Mouse (Mus musculus): Measurements from ENCODE around the gene Smarcd1. TPM values are rescaled to one million over a fixed set of nuclear protein-coding genes. Genes with fewer than 3 reads are reported as not detected.

Gene Smarcd1
- total RNA-seq (2014; rRNA removed; ENCODE audit: low replicate concordance) (28.4 and 35.7 TPM in 2 replicates), polyA plus RNA-seq (2015; fragmentation: Nextera tagmentation; extraction: Ambion mirVana) (16.8 and 20.0 TPM in 2 replicates)

GRCm38 (mm10) chr15:99701999-99702900 is at the start of gene Smarcd1:
TSS of gene Smarcd1 (plus strand) at chr15:99702129.
- H3K9ac ChIP-seq (replicated peaks; ENCODE audit: low read depth, low read length) = peak within 1 kb of the TSS; percentile 97
- ATAC-seq (ENCODE audit: insufficient read depth, low read depth) = peak; percentile 87
- peak within 1 kb of the TSS; percentile 96 for H3K4me3 ChIP-seq (ENCODE audit: low read depth, low read length)
- peaks cover 31% of the 10 kb centered on the region for H3K4me1 ChIP-seq (ENCODE audit: control insufficient read depth, insufficient read depth)
- H3K36me3 ChIP-seq (replicated peaks; ENCODE audit: control insufficient read depth, insufficient read depth, low read length) = peaks cover 10% of the 10 kb centered on the region
- peak; percentile 94 for DNase-seq (ENCODE audit: low spot score)
- TF ChIP-seq EP300 (IDR thresholded peaks at IDR 0.05; ENCODE audit: low read depth) (peak; percentile 57; the same call in 1 of the 2 replicates), CTCF (IDR thresholded peaks at IDR 0.05; ENCODE audit: low read depth) (peak; percentile 83)
- peak within 1 kb of the TSS; percentile 99 for H3K27ac ChIP-seq (ENCODE audit: low read depth)
- WGBS = under 1% methylated on average over 62 of the region's 71 CpGs
- peak within 1 kb of the TSS; percentile 70 for H3K4me2 ChIP-seq (ENCODE audit: low read depth, low read length)
- no peaks in the 10 kb centered on the region for H3K9me3 ChIP-seq (replicated peaks; ENCODE audit: control insufficient read depth, low read length)
- H3K27me3 ChIP-seq (ENCODE audit: control insufficient read depth, insufficient read depth, low read length) = no peaks in the 10 kb centered on the region

GRCm38 (mm10) chr15:99653291-99653690 is 48.6 kb upstream of the Smarcd1 start:
- H3K9ac ChIP-seq (replicated peaks; ENCODE audit: low read depth, low read length) = no peak overlapping the region
- H3K4me3 ChIP-seq (ENCODE audit: low read depth, low read length) = peak overlapping the region; percentile 27

DNA sequence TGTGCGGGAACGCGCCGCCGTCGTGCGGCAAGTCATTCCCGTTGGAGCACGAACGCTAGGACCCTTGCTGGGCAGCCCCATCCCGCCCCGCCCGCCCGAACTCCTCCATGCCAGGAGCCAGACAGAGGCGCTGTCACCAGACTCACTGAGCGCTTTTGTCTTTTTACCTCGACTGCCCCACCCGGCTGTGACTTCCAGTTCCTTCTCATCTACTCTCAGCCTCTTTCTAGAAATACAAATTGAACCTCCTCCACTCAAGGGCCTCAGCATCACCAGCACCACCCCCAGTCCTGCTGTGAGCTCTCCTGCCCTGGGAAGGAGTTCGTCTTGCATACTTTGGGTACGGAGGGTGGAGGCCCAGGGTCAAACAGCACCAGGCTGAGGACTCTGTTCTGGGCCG is 48.1 kb upstream of the Smarcd1 start:
- no peaks in the 10 kb centered on the region for H3K36me3 ChIP-seq (replicated peaks; ENCODE audit: control insufficient read depth, insufficient read depth, low read length)
- H3K4me1 ChIP-seq (ENCODE audit: control insufficient read depth, insufficient read depth) = peaks cover 8% of the 10 kb centered on the region
- H3K9me3 ChIP-seq (replicated peaks; ENCODE audit: control insufficient read depth, low read length) = no peaks in the 10 kb centered on the region
- DNase-seq (ENCODE audit: low spot score) = no peak
- H3K9ac ChIP-seq (replicated peaks; ENCODE audit: low read depth, low read length) = no peak overlapping the region
- H3K27ac ChIP-seq (ENCODE audit: low read depth) = no peak overlapping the region
- peak overlapping the region; percentile 27 for H3K4me3 ChIP-seq (ENCODE audit: low read depth, low read length)
- peaks cover 27% of the 10 kb centered on the region for H3K27me3 ChIP-seq (ENCODE audit: control insufficient read depth, insufficient read depth, low read length)
- peak overlapping the region; percentile 61 for H3K4me2 ChIP-seq (ENCODE audit: low read depth, low read length)
- no peak for ATAC-seq (ENCODE audit: insufficient read depth, low read depth)
- 9% methylated on average over 21 of the region's 21 CpGs for WGBS
- TF ChIP-seq CTCF (IDR thresholded peaks at IDR 0.05; ENCODE audit: low read depth) (no peak), EP300 (IDR thresholded peaks at IDR 0.05; ENCODE audit: low read depth) (no peak)

More at GRCm38 (mm10) chr15:99653291-99653690, 48.6 kb upstream of the Smarcd1 start:
- TF ChIP-seq CTCF (IDR thresholded peaks at IDR 0.05; ENCODE audit: low read depth) = peak; percentile 42; the same call in 1 of the 2 replicates
- no peak for TF ChIP-seq EP300 (IDR thresholded peaks at IDR 0.05; ENCODE audit: low read depth)
- 8% methylated on average over 8 of the region's 8 CpGs for WGBS
- H3K9me3 ChIP-seq (replicated peaks; ENCODE audit: control insufficient read depth, low read length) = no peaks in the 10 kb centered on the region
- DNase-seq (ENCODE audit: low spot score) (no peak), ATAC-seq (ENCODE audit: insufficient read depth, low read depth) (no peak; the same call in 1 of the 2 replicates)
- H3K4me1 ChIP-seq (ENCODE audit: control insufficient read depth, insufficient read depth) = peaks cover 11% of the 10 kb centered on the region
- H3K36me3 ChIP-seq (replicated peaks; ENCODE audit: control insufficient read depth, insufficient read depth, low read length) = no peaks in the 10 kb centered on the region
- peak overlapping the region; percentile 61 for H3K4me2 ChIP-seq (ENCODE audit: low read depth, low read length)
- no peak overlapping the region for H3K27ac ChIP-seq (ENCODE audit: low read depth)
- H3K27me3 ChIP-seq (ENCODE audit: control insufficient read depth, insufficient read depth, low read length) = peaks cover 27% of the 10 kb centered on the region

- no peaks in the 10 kb centered on the region for H3K36me3 ChIP-seq (replicated peaks; ENCODE audit: control insufficient read depth, insufficient read depth, low read length)
- TF ChIP-seq EP300 (IDR thresholded peaks at IDR 0.05; ENCODE audit: low read depth) = no peak
- no peak for TF ChIP-seq CTCF (IDR thresholded peaks at IDR 0.05; ENCODE audit: low read depth)
- no peak overlapping the region for H3K4me3 ChIP-seq (ENCODE audit: low read depth, low read length)
- H3K9me3 ChIP-seq (replicated peaks; ENCODE audit: control insufficient read depth, low read length) = no peaks in the 10 kb centered on the region
- no peak overlapping the region for H3K4me2 ChIP-seq (ENCODE audit: low read depth, low read length)
- H3K27ac ChIP-seq (ENCODE audit: low read depth) = no peak overlapping the region
- H3K4me1 ChIP-seq (ENCODE audit: control insufficient read depth, insufficient read depth) = no peaks in the 10 kb centered on the region
- peaks cover 27% of the 10 kb centered on the region for H3K27me3 ChIP-seq (ENCODE audit: control insufficient read depth, insufficient read depth, low read length)
- H3K9ac ChIP-seq (replicated peaks; ENCODE audit: low read depth, low read length) = no peak overlapping the region
- 55% methylated on average over 9 of the region's 9 CpGs for WGBS
- no peak for ATAC-seq (ENCODE audit: insufficient read depth, low read depth)
- DNase-seq (ENCODE audit: low spot score) = no peak
Observed at GRCm38 (mm10) chr15:99655956-99656355, 46.0 kb upstream of the Smarcd1 start.

DNA sequence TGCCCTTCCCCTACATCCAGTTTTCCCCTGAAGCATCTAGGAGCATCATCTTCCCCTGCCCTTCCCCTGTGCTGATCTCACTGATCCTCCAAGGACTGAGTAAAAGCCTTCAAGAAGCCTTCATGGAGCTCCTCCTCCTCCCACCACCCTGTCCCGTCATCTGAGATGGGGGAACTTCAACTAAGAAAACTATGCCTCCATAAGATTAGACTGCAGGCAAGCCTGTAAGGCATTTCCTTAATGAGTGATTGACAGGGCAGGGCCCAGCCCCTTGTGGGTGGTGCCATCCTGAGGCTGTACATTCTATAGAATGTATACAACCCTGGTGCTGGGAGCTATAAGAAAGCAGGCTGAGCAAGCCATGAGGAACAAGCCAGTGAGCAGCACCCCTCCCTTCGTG is 43.5 kb upstream of the Smarcd1 start:
- H3K4me1 ChIP-seq (ENCODE audit: control insufficient read depth, insufficient read depth) = no peaks in the 10 kb centered on the region
- H3K27me3 ChIP-seq (ENCODE audit: control insufficient read depth, insufficient read depth, low read length) = peaks cover 30% of the 10 kb centered on the region
- no peak overlapping the region for H3K4me3 ChIP-seq (ENCODE audit: low read depth, low read length)
- DNase-seq (ENCODE audit: low spot score) = no peak
- no peak overlapping the region for H3K9ac ChIP-seq (replicated peaks; ENCODE audit: low read depth, low read length)
- ATAC-seq (ENCODE audit: insufficient read depth, low read depth) = no peak
- 51% methylated on average over 2 of the region's 2 CpGs for WGBS
- no peak overlapping the region for H3K4me2 ChIP-seq (ENCODE audit: low read depth, low read length)
- no peaks in the 10 kb centered on the region for H3K9me3 ChIP-seq (replicated peaks; ENCODE audit: control insufficient read depth, low read length)
- TF ChIP-seq CTCF (IDR thresholded peaks at IDR 0.05; ENCODE audit: low read depth) (no peak), EP300 (IDR thresholded peaks at IDR 0.05; ENCODE audit: low read depth) (no peak)
- H3K27ac ChIP-seq (ENCODE audit: low read depth) = no peak overlapping the region
- no peaks in the 10 kb centered on the region for H3K36me3 ChIP-seq (replicated peaks; ENCODE audit: control insufficient read depth, insufficient read depth, low read length)
